In genomic region chr4:148040029-148040830, GRCm38 (mm10) we compare ENCODE assay signal across 9 mouse cellular contexts. TPM values are rescaled to one million over a fixed set of nuclear protein-coding genes. Genes with fewer than 3 reads are reported as not detected.
DNase-seq lines count a peak whose midpoint lies in the region; ATAC-seq and TF ChIP-seq lines count a peak whose summit lies in the region.
"Had no signal": no experiment of that assay in that cellular context is flagged by ENCODE, and none has a peak within 500 bp of the region (broad histone marks: within the 10 kb centered on the region; RNA-seq: fewer than 3 reads in every experiment).

No protein-coding gene starts in this region.

- no peak for ATAC-seq in lung, embryonic 16.5 days (ENCODE audit: low read depth)
- ATAC-seq in embryonic facial prominence, embryonic 12.5 days (ENCODE audit: insufficient number of reproducible peaks, insufficient read depth, low FRiP score, low TSS enrichment): no peak
- no peak for ATAC-seq in heart, postnatal 0 days (ENCODE audit: insufficient read depth, low read depth)
- ATAC-seq in liver, embryonic 16.5 days (ENCODE audit: low read depth): no peak

- no peaks in the 10 kb centered on the region for H3K27me3 ChIP-seq in lung, embryonic 16.5 days (ENCODE audit: control insufficient read depth, insufficient read depth, low read depth, low read length)
- no peaks in the 10 kb centered on the region for H3K27me3 ChIP-seq in embryonic facial prominence, embryonic 12.5 days
- no peaks in the 10 kb centered on the region for H3K27me3 ChIP-seq in heart, postnatal 0 days (ENCODE audit: control insufficient read depth, insufficient read depth, low read length)
- H3K27me3 ChIP-seq in liver, embryonic 16.5 days (ENCODE audit: control insufficient read depth, insufficient read depth, low read depth, low read length): no peaks in the 10 kb centered on the region

- TF ChIP-seq CTCF in heart, postnatal 0 days (IDR thresholded peaks at IDR 0.05; ENCODE audit: low read depth): no peak

- DNase-seq in lung, adult 18-20 months: no peak
- no peak for DNase-seq in heart, postnatal 0 days (ENCODE audit: low spot score)
- no peak for DNase-seq in frontal cortex, postnatal 10 days (ENCODE audit: low spot score in 2 of 2)
- DNase-seq in frontal cortex, postnatal 25 days (ENCODE audit: low spot score in 2 of 2): no peak
- DNase-seq in testis, postnatal 10 days (ENCODE audit: low spot score): no peak

- peak overlapping the region; percentile 94 for H3K27ac ChIP-seq in lung, embryonic 16.5 days (ENCODE audit: low read length)
- H3K27ac ChIP-seq in embryonic facial prominence, embryonic 12.5 days: peak overlapping the region; percentile 89
- H3K27ac ChIP-seq in heart, postnatal 0 days (ENCODE audit: low read depth): peak overlapping the region; percentile 86
- peak overlapping the region; percentile 95 for H3K27ac ChIP-seq in liver, embryonic 16.5 days (ENCODE audit: low read length)

- H3K4me1 ChIP-seq in lung, embryonic 16.5 days (replicated peaks; ENCODE audit: control insufficient read depth, insufficient read depth, low read length): peaks cover 37% of the 10 kb centered on the region
- peaks cover 43% of the 10 kb centered on the region for H3K4me1 ChIP-seq in embryonic facial prominence, embryonic 12.5 days
- H3K4me1 ChIP-seq in heart, postnatal 0 days (ENCODE audit: control insufficient read depth, insufficient read depth): peaks cover 35% of the 10 kb centered on the region
- H3K4me1 ChIP-seq in liver, embryonic 16.5 days (ENCODE audit: control insufficient read depth, low read depth, low read length): peaks cover 65% of the 10 kb centered on the region

- peaks cover 5% of the 10 kb centered on the region for H3K36me3 ChIP-seq in lung, embryonic 16.5 days (ENCODE audit: control insufficient read depth, insufficient read depth, low read length)
- H3K36me3 ChIP-seq in embryonic facial prominence, embryonic 12.5 days: peaks cover 26% of the 10 kb centered on the region
- H3K36me3 ChIP-seq in heart, postnatal 0 days (replicated peaks; ENCODE audit: control insufficient read depth, insufficient read depth, low read length): peaks cover 18% of the 10 kb centered on the region
- peaks cover 8% of the 10 kb centered on the region for H3K36me3 ChIP-seq in liver, embryonic 16.5 days (ENCODE audit: control insufficient read depth, insufficient read depth)

- H3K4me2 ChIP-seq in lung, embryonic 16.5 days (ENCODE audit: low read depth, low read length): peak overlapping the region; percentile 85
- peak overlapping the region; percentile 89 for H3K4me2 ChIP-seq in embryonic facial prominence, embryonic 12.5 days (replicated peaks)
- peak overlapping the region; percentile 83 for H3K4me2 ChIP-seq in heart, postnatal 0 days (ENCODE audit: low read depth, low read length)
- peak overlapping the region; percentile 96 for H3K4me2 ChIP-seq in liver, embryonic 16.5 days (ENCODE audit: low read depth, low read length)

- WGBS in lung, embryonic 16.5 days: 65% methylated on average over 15 of the region's 15 CpGs
- WGBS in embryonic facial prominence, embryonic 12.5 days: 69% methylated on average over 15 of the region's 15 CpGs
- WGBS in heart, postnatal 0 days: 62% methylated on average over 15 of the region's 15 CpGs
- WGBS in liver, embryonic 16.5 days (ENCODE audit: insufficient replicate concordance): 60% methylated on average over 15 of the region's 15 CpGs

- peak overlapping the region; percentile 69 for H3K9ac ChIP-seq in lung, embryonic 16.5 days (ENCODE audit: low read length)
- H3K9ac ChIP-seq in embryonic facial prominence, embryonic 12.5 days: peak overlapping the region; percentile 75
- no peak overlapping the region; the same call in 1 of the 2 replicates for H3K9ac ChIP-seq in heart, postnatal 0 days (replicated peaks; ENCODE audit: low read depth, low read length)
- peak overlapping the region; percentile 78 for H3K9ac ChIP-seq in liver, embryonic 16.5 days (ENCODE audit: low read depth, low read length)

- peak overlapping the region; percentile 85 for H3K4me3 ChIP-seq in lung, embryonic 16.5 days (ENCODE audit: low read length)
- H3K4me3 ChIP-seq in embryonic facial prominence, embryonic 12.5 days: peak overlapping the region; percentile 78
- H3K4me3 ChIP-seq in heart, postnatal 0 days (ENCODE audit: low read depth, low read length): peak overlapping the region; percentile 71
- H3K4me3 ChIP-seq in liver, embryonic 16.5 days (ENCODE audit: low read depth, low read length): peak overlapping the region; percentile 89

- H3K9me3 ChIP-seq in lung, embryonic 16.5 days (ENCODE audit: control insufficient read depth, low read length): no peaks in the 10 kb centered on the region
- H3K9me3 ChIP-seq in embryonic facial prominence, embryonic 12.5 days: no peaks in the 10 kb centered on the region
- no peaks in the 10 kb centered on the region for H3K9me3 ChIP-seq in heart, postnatal 0 days (replicated peaks; ENCODE audit: control insufficient read depth, low read length)
- H3K9me3 ChIP-seq in liver, embryonic 16.5 days (replicated peaks; ENCODE audit: control insufficient read depth, low read length): no peaks in the 10 kb centered on the region

- no peak for TF ChIP-seq EP300 in heart, postnatal 0 days (IDR thresholded peaks at IDR 0.05; ENCODE audit: low read depth)

RNA-seq across cellular contexts. Expression of gene Mthfr, which starts 1.4 kb away (rescaled TPM):
- polyA plus RNA-seq in lung, embryonic 16.5 days (2015; fragmentation: Nextera tagmentation; extraction: Ambion mirVana): 21.3 and 26.2 TPM in 2 replicates
- 25.7 and 29.1 TPM in 2 replicates for polyA plus RNA-seq in embryonic facial prominence, embryonic 12.5 days (2016; fragmentation: Nextera tagmentation; extraction: Ambion mirVana)
- 29.2 and 37.6 TPM in 2 replicates for total RNA-seq in heart, postnatal 0 days (2014; rRNA removed; ENCODE audit: low replicate concordance)
- polyA plus RNA-seq in heart, postnatal 0 days (2015; fragmentation: Nextera tagmentation; extraction: Ambion mirVana): 6.0 and 6.3 TPM in 2 replicates
- polyA plus RNA-seq in liver, embryonic 16.5 days (2015; fragmentation: Nextera tagmentation; extraction: Ambion mirVana): 10.9 and 11.9 TPM in 2 replicates

RNA-seq across cellular contexts. Expression of gene Clcn6, which starts 1.6 kb away (rescaled TPM):
- 4.5 and 4.8 TPM in 2 replicates for polyA plus RNA-seq in lung, embryonic 16.5 days (2015; fragmentation: Nextera tagmentation; extraction: Ambion mirVana)
- polyA plus RNA-seq in embryonic facial prominence, embryonic 12.5 days (2016; fragmentation: Nextera tagmentation; extraction: Ambion mirVana): 10.5 and 10.6 TPM in 2 replicates
- total RNA-seq in heart, postnatal 0 days (2014; rRNA removed; ENCODE audit: low replicate concordance): 14.7 and 16.3 TPM in 2 replicates
- 3.5 and 4.3 TPM in 2 replicates for polyA plus RNA-seq in heart, postnatal 0 days (2015; fragmentation: Nextera tagmentation; extraction: Ambion mirVana)
- polyA plus RNA-seq in liver, embryonic 16.5 days (2015; fragmentation: Nextera tagmentation; extraction: Ambion mirVana): 1.4 and 1.8 TPM in 2 replicates

RNA-seq across cellular contexts. Expression of gene Nppa, which starts 39.7 kb away (rescaled TPM):
- polyA plus RNA-seq in lung, embryonic 16.5 days (2015; fragmentation: Nextera tagmentation; extraction: Ambion mirVana): 122 and 163 TPM in 2 replicates
- polyA plus RNA-seq in embryonic facial prominence, embryonic 12.5 days (2016; fragmentation: Nextera tagmentation; extraction: Ambion mirVana): 0.64 and 10.6 TPM in 2 replicates
- total RNA-seq in heart, postnatal 0 days (2014; rRNA removed; ENCODE audit: low replicate concordance): 2,556 and 3,370 TPM in 2 replicates
- polyA plus RNA-seq in heart, postnatal 0 days (2015; fragmentation: Nextera tagmentation; extraction: Ambion mirVana): 9,636 and 10,119 TPM in 2 replicates
- polyA plus RNA-seq in liver, embryonic 16.5 days (2015; fragmentation: Nextera tagmentation; extraction: Ambion mirVana): not detected in 2 replicates
- total RNA-seq: common myeloid progenitor, adult 5-6 weeks had no signal

RNA-seq across cellular contexts. Expression of gene Agtrap, which starts 47.6 kb away (rescaled TPM):
- polyA plus RNA-seq in lung, embryonic 16.5 days (2015; fragmentation: Nextera tagmentation; extraction: Ambion mirVana): 16.3 and 17.8 TPM in 2 replicates
- polyA plus RNA-seq in embryonic facial prominence, embryonic 12.5 days (2016; fragmentation: Nextera tagmentation; extraction: Ambion mirVana): 12.0 and 14.0 TPM in 2 replicates
- total RNA-seq in heart, postnatal 0 days (2014; rRNA removed; ENCODE audit: low replicate concordance): 21.2 and 31.4 TPM in 2 replicates
- 22.9 and 25.2 TPM in 2 replicates for polyA plus RNA-seq in heart, postnatal 0 days (2015; fragmentation: Nextera tagmentation; extraction: Ambion mirVana)
- 9.2 and 9.4 TPM in 2 replicates for polyA plus RNA-seq in liver, embryonic 16.5 days (2015; fragmentation: Nextera tagmentation; extraction: Ambion mirVana)

RNA-seq across cellular contexts. Expression of gene Nppb, which starts 54.6 kb away (rescaled TPM):
- polyA plus RNA-seq in lung, embryonic 16.5 days (2015; fragmentation: Nextera tagmentation; extraction: Ambion mirVana): 2.9 and 4.2 TPM in 2 replicates
- polyA plus RNA-seq in embryonic facial prominence, embryonic 12.5 days (2016; fragmentation: Nextera tagmentation; extraction: Ambion mirVana): not detected in 2 replicates
- 831 and 1,183 TPM in 2 replicates for total RNA-seq in heart, postnatal 0 days (2014; rRNA removed; ENCODE audit: low replicate concordance)
- polyA plus RNA-seq in heart, postnatal 0 days (2015; fragmentation: Nextera tagmentation; extraction: Ambion mirVana): 188 and 473 TPM in 2 replicates
- not detected in 2 replicates for polyA plus RNA-seq in liver, embryonic 16.5 days (2015; fragmentation: Nextera tagmentation; extraction: Ambion mirVana)
- total RNA-seq: common myeloid progenitor, adult 5-6 weeks had no signal

Comparison
In these comparisons a context has a peak if more than half of its experiments do, and no peak if none do; other contexts are left out.
1. RNA of gene Nppa, which starts 39.7 kb away (polyA plus RNA-seq): 9,636 to 10,119 TPM in heart, postnatal 0 days; 122 to 163 TPM in lung, embryonic 16.5 days, 0.64 to 10.6 TPM in embryonic facial prominence, embryonic 12.5 days and not detected in liver, embryonic 16.5 days; every median in the first group is over 10 times any median in the second.
2. Peak in every context shown above with its lines, with median percentiles within 50 percentile points of each other: H3K27ac ChIP-seq, H3K4me2 ChIP-seq and H3K4me3 ChIP-seq.